Mouse (Mus musculus) MEL (cell line): ENCODE measurements around the gene Ddx58.

Source experiments
- CTCF ChIP-seq, 3 experiments: IDR thresholded peaks in 2 of 3; conservative IDR thresholded peaks in 1 of 3; 2 replicates each; pipeline ENCODE4 v1.5.1; 2011 to 2012; ENCODE audit warnings: low read length in 3 of 3, low read depth in 2 of 3, mild to moderate bottlenecking in 2 of 3, improper control_type of control experiment in 1 of 3, inconsistent platforms in 1 of 3, mixed read lengths in 1 of 3, moderate library complexity in 1 of 3; ENCODE audit not compliant: control insufficient read depth in 1 of 3, insufficient read depth in 1 of 3, poor library complexity in 1 of 3, severe bottlenecking in 1 of 3
- EP300 ChIP-seq, 2 experiments: IDR thresholded peaks; 2 replicates each; pipeline ENCODE4 v1.6.1; 2011; ENCODE audit warnings: improper control_type of control experiment in 2 of 2, low read length in 2 of 2, low read depth in 1 of 2, mild to moderate bottlenecking in 1 of 2
- ETS1 ChIP-seq: IDR thresholded peaks from 2 replicates; pipeline ENCODE4 v1.6.1; 2012; ENCODE audit warnings: low read depth, mild to moderate bottlenecking, inconsistent platforms, low read length, improper control_type of control experiment, moderate library complexity
- KAT2A ChIP-seq: conservative IDR thresholded peaks from 2 replicates; pipeline ENCODE4 v1.6.1; 2012; ENCODE audit warnings: low read depth, low read length, improper control_type of control experiment, inconsistent platforms
- POLR2A ChIP-seq, 2 experiments: IDR thresholded peaks; 2 replicates each; pipeline ENCODE4 v1.6.1; 2011 to 2012; ENCODE audit warnings: low read length in 2 of 2, mild to moderate bottlenecking in 2 of 2, control low read depth in 1 of 2, improper control_type of control experiment in 1 of 2, low read depth in 1 of 2, moderate library complexity in 1 of 2; ENCODE audit not compliant: control insufficient read depth in 1 of 2, insufficient read depth in 1 of 2, poor library complexity in 1 of 2
- ZKSCAN1 ChIP-seq: IDR thresholded peaks from 2 replicates; pipeline ENCODE4 v1.6.1; 2012; ENCODE audit warnings: low read depth, mild to moderate bottlenecking, inconsistent platforms, low read length, improper control_type of control experiment, moderate library complexity

DNA sequence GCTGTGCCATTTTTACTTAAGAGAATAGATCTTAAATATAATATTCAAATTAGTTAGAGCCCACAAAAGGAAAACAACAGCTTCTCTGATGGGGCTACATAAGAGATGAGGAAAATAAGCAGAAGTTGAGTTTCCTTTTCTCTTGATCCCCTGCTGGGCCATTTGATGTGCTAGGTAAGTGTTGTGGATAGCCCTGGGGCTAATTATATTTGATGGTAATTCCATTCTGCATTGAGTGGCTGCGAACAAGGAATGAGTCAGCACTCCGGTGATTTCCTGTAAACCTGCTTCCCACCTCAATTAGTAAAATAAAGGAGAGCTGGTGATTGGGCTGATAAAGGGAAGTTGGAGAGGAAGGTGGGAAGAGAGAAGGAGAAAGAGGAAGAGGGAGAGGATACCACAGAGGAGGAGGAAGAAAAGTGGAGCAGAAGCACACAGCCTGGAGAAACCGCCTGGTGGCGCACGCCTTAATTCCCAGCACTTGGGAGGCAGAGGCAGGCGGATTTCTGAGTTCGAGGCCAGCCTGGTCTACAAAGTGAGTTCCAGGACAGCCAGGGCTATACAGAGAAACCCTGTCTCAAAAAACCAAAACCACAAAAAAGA, 6.5 kb downstream of the Ddx58 start:
- TF ChIP-seq CTCF (IDR thresholded peaks at IDR 0.05 in 2 of 3, conservative IDR thresholded peaks at IDR 0.05 in 1 of 3; ENCODE audit: control insufficient read depth in 1 of 3, insufficient read depth in 1 of 3, low read depth in 2 of 3, low read length in 3 of 3, poor library complexity in 1 of 3, severe bottlenecking in 1 of 3) (no peak), POLR2A (IDR thresholded peaks at IDR 0.05; ENCODE audit: control insufficient read depth in 1 of 2, insufficient read depth in 1 of 2, low read depth in 1 of 2, low read length in 2 of 2, poor library complexity in 1 of 2) (no peak), EP300 (IDR thresholded peaks at IDR 0.05; ENCODE audit: low read depth in 1 of 2, low read length in 2 of 2) (no peak), ETS1 (no peak), ZKSCAN1 (no peak), KAT2A (no peak)
